Mouse (Mus musculus): ENCODE measurements around the gene Syvn1.
A peak's percentile ranks its signal among the peaks of the same experiment; 100 is the strongest.
"Not testable (repeated sequence)": the region's sequence is repeated elsewhere in the genome, so short reads cannot be mapped to it uniquely, and the experiment has no call there.

Gene Syvn1

DNA sequence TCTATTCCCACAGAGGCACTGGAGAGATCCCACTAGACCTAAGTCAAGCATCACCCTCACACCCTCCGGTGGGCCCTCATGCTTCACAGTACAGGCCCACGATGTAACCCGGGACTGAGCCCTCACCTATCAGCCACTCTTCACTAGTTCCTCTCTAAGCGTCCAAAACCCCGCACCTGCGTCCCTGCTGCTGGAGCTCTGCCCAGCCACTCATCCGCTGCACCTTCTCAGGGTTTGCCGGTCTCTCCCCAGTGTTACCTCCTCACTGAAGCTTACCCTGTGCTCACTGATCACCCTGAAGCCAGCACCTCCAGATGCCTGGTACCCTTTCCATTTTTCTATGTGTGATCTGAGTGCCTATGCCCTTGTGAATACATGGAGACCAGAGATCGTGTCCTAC lies 4.1 kb upstream of the Syvn1 start:
- DNase-seq, result no peak

DNA sequence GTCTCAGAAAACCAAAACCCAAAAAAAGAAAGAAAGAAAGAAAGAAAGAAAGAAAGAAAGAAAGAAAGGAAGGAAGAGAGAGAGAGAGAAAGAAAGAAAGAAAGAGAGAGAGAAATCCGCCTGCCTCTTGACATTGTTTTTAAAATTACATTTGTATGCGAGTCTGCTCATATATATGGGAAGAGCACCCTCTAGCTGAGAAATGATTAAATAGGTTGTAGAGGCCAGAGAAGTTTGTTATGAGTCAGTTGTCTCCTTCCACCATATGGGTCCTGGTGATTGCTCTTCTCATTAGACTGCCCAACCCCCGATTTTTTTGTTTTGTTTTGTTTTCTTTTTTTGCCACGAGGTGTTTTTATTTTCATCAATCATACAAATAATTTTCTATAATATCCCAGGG lies 2.3 kb upstream of the Syvn1 start:
- DNase-seq, result not testable (repeated sequence)

DNA sequence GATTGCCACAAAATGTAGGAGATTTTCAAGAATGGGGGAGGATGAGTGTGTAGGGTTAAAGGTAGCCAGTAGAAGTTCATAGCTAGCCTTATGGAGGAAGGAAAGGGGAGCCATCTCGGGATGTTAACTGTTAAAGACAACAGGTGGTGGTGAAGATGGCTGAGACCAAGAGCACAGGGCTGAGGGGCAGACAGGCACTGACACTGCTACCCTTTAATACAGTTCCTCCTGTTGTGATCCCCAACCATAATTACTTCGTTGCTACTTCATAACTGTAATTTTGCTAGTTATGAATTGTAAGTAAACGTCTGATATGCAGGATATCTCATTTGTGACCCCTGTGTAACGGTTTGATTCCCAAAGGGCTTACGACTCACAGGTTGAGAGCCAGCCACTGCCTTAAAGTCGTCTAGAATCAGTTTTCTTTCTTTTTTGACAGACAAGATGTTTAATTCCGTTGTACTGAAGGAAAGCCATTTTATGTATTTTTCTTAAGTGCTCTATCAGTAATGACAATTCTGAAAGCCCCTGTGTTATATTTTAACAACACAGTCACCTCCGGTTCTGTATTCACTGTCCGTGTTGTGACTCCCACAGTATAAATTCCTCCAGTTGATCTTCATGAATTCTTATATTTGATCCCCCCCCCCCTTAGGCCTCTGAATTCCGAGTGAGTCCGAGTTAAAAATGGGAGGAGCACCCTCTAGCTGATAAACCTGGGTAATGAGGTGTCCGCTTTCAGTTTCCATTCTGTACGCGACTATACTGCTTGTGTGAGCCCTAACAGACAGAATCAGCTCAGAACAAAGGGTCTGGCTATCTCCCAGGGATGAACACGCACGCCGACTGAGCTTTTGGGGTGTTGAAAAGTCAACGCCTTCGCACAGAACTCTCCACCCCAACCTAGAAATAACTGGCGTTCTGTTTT lies 746 bp upstream of the Syvn1 start:
- no peak for DNase-seq

DNA sequence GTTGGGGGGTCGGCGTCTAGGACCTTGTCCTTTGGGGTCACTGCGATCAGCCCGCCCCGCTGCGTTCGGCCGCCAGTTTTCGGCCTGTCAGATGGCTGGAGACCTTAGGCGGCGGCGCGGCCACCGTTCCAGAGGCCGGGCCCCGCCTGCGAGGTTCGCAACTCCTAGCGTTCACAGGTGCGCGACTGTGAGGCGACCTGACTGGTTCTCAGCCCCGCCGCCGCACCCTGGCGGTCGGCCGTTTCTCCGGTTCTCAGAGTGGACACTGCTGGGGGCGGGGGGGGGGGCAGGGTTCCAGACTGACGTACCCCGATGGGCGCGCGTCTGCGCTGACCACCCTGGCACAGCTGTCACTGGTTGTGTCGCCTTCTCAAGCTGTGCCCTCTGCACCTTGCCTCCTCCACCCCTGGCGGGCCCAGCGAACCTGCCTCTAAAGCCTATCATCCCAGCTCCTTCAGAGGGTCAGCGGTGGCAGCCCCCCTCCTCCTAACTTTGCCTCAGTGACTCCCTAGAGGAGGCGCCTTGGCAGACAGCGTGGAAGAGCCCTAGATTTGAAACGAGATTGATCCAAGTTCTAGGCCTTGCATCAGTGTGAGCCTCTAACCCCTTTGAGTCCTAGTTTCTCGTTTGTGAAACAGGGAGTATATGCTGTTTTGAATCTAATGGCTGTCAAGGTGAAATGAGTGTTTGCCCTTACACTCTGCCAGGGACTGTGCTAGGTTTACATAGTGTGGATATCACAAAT lies 950 bp downstream of the Syvn1 start:
- DNase-seq, result peak in 1 of 2 experiments; percentile 35

DNA sequence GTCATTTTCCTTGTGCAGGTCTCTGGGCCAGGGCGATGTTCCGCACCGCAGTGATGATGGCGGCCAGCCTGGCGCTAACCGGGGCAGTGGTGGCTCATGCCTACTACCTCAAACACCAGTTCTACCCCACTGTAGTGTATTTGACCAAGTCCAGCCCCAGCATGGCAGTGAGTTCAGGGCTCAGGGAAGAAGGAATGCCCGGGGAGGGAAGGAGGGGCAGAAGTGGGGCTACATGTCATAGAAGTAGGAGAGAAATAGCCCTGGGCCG lies 1.5 kb downstream of the Syvn1 start:
- no peak for DNase-seq

DNA sequence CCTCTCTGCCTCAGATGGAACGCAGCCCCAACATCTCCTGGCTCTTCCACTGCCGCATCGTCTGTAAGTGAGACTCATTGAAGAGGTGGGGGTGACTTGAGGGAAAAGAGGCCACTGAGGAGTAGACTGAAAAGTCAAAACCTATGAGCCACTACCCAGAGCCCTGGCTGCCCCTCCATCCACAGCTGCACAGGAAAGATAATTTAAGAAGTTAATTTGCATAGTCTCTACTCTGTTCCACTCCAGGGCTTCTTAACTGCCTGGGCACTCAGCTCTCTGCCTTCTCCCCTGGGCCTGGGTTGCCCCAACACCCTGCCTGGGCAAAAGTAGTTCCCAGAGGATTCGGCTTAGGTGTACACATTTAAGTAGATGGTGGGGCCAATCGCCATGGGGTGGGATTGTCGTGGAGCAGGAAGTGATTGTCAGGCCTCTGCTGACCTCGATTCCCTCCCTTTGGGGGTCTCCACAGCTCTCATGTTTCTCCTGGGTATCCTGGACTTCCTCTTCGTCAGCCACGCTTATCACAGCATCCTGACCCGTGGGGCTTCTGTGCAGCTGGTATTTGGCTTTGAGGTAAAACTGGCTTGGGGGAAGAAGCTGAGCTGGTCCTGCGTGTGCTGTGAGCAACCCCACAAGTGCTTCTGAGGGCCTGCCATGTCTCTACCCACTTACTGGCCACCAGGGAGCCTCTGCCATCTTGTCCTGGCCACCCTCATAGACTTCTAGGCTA lies 2.5 kb downstream of the Syvn1 start:
- peak; percentile 71 to 72 for DNase-seq

DNA sequence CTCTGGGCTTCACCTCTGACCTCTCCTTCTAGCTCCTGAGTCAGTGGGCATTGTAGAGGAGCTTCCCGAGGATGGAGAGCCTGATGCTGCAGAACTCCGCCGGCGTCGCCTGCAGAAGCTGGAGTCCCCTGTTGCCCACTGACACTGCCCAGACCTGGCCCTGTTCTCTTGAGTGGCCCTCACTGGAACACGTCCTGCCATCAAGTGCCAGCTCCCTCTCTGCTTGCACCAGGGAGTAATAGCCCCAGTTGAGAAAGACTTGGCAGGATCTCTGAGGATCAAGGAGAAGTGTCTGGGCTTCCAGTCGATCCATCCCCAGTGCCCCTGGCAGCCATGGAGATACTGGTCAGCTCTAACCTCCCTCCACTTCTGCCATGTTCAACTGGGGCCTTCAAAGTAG lies 6.1 kb downstream of the Syvn1 start:
- DNase-seq, result no peak

DNA sequence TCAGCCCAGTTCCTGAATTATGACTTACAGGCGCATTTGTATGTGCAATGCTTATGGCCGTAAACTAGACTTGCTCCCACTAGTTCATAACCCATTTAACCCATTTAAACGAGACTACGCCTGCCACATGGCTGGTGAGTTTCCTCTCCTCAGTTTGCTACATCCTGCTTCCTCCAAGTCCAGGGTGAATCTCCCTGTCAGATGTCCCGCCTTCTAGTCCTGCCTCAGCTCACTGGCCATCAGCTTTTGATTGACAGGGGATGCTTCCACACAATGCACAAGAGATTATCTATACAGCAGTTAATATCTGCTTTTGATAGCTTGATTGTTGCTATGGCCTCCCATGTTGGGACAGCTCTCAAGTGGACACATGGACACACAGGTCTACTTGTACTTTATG lies 7.9 kb downstream of the Syvn1 start:
- no peak for DNase-seq

DNA sequence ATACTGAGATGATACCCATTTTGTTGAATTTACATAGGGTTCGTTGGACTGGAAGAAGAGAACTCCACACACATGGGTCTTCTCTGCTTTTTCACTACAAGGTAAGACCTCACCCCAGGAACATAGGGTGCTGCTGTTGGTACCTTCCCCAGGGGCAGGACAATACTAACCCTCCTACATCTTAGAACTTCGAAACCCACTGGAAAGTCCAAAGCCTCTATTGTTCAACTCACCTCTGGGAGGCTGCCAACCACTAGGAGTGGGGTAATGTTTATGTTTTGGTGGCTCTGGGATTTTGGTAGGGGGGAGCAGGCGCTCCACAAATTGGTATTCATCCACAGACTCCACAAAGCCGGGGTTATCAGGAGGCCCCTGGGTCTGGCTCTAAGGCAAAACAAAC lies 10.3 kb downstream of the Syvn1 start:
- DNase-seq, result no peak

DNA sequence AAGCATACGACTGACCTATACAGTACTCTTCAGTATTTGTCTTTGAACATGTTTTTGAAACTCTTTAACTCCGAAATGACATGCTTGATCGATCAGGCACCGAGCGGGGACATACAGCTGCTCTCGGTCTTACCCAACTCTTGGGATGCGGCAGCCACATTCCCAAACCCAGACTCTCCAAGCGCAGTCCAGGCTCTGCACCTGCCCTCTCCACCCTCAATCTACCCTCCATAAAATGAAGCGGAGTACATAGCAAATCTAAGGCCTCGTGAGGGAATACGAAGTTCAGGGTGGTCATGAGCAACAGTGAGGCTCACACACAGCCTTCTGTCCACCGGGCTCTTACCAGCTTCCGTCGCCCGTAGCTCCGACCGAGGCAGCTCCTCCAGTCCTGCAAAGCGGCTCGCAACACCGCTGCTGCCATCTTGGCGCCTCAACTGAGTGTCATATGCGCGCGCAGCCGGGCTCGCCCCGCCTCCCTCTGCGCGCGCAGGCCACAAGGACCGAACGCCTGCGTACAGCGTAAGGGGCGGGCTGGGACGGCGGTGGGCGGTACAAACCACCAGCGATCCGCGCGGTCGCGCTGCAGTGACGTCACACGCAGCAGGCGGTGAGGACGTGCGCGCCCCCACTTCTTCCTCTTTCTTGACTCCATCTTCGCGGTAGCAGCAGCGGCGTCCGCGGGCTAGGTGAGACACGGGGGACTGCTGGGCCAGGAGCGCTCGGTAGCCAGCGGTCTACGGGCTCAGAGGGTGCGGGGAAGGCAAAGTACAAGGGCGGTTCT lies 11.1 kb downstream of the Syvn1 start, which contains the start of the genes Mrpl49 and Fau:
Gene Mrpl49 (minus strand): TSS at position 473 of the 784 bp plus-strand sequence.
Gene Fau (plus strand): TSS at position 532 of the 784 bp plus-strand sequence.
- peak; percentile 99 for DNase-seq

DNA sequence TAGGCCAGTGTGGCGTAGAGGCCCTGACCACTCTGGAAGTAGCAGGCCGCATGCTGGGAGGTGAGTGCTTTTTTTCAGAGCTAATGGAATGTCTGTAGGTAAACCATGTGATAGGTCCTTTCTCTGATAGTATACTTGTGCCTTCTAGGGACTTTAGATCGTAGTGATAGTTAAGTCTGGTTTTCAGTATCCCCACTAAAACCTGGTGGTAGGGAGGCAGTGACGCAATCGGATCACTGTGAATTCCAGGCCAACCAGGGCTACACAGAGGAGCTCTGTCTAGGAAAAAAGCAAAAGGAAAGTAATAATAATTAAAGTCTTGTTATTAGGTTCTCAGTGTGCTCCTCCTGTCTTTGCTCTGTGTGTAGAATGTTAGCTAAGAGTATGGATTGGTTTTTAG lies 12.1 kb downstream of the Syvn1 start:
- DNase-seq, result no peak

DNA sequence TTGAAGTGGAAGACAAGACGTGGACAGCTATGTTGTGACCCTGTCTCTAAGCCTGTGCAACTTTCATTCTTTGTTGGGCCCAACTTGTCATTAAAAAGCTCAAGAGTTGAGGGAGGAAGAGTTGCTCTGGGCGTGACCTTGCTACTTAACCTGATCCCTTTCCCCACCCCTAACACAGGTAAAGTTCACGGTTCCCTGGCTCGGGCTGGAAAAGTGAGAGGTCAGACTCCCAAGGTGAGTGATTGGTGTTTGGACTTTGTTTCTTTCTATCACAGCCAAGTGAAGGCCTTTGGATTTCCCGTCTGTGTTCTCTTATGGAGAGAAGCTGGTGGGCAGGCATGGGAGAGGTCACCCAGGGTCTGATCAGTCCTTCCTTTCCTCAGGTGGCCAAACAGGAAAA lies 12.6 kb downstream of the Syvn1 start:
- no peak for DNase-seq

DNA sequence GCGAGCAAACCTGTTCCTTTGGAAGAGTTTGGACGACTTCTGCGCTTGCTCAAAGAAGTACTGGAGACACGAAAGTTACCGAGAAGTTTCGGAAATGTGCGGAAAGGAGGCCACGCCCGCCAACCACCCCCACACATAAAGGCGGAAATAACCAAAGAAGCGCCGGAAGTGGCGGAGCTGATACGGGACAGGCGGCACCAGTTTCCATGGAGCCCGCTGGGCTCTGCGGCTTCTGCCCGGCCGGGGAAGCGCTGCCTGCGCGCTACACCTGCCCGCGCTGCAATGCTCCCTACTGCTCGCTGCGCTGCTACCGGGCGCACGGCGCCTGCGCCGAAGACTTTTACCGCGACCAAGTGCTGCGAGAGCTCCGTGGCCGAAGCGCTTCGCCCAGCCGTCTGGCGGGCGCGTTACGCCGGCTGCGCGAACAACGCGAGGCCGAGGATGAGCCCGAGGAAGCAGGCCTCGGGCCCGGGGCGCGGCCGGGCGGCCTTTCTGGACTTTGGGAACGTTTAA lies 14.7 kb downstream of the Syvn1 start, which contains the start of gene Znhit2:
Gene Znhit2 (plus strand): TSS at position 172 of the 513 bp plus-strand sequence.
- peak; percentile 93 to 95 for DNase-seq

DNA sequence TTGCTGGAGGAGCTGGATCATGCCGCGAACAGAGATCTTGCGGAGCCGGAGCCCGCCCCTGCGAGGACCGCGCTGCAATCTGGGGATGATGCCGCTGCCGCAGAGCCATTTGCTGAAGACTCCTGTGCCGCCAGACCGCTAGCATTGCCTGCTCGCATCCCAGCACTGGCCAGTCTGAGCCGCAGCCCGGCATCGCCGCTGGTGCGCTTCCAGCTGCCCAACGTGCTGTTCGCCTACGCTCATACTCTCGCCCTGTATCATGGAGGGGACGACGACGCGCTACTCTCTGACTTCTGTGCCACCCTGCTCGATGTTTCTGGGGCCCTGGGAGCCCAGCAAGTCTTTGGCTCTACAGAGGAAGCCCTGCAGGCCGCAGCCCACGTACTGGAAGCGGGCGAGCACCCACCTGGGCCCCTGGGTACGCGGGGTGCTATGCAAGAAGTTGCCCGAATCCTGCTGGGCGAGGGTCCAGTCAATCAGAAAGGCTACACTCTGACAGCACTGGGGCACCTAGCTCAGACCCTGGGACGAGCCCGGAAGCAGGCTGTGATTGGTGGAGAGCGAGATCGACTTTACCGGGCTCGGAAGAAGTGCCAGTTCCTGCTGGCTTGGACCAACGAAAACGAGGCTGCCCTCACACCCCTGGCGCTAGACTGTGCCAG lies 15.4 kb downstream of the Syvn1 start:
- DNase-seq, result peak; percentile 50 to 55

DNA sequence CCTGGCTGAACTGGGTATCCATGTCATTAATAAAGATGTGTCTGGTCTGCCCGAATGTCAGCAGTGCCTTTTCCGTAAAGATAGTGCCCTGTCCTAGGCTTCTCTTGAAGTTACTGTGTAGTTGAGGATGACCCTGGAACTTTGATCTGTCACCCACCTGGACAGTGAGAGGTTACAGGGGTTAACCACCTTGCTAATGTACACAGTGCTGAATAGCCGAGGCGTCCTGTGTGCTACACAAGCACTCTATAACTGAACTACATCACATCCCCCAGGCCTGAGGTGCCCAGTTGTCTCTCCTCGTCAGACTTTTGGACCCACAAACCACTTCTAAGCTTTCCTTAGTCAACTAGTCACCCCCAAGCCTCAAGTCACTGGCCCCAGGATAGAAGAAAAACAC lies 16.0 kb downstream of the Syvn1 start:
- no peak for DNase-seq

DNA sequence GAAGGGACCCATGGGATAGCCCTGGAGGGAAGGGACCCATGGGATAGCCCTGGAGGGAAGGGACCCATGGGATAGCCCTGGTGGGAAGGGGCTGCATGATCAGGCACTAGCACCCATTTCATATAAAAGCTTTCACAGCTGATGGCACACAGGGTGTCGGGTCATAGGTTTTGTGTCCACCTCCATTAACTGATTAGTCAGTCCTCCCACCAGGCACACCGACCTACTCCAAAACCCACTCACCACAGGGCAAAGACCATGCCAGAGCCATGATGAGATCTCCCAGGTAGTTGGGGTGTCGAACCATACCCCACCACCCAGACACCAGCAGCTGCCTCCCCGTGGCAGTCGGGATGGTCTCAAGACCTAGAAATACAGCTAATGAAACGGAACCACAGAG lies 16.7 kb downstream of the Syvn1 start:
- no peak for DNase-seq

DNA sequence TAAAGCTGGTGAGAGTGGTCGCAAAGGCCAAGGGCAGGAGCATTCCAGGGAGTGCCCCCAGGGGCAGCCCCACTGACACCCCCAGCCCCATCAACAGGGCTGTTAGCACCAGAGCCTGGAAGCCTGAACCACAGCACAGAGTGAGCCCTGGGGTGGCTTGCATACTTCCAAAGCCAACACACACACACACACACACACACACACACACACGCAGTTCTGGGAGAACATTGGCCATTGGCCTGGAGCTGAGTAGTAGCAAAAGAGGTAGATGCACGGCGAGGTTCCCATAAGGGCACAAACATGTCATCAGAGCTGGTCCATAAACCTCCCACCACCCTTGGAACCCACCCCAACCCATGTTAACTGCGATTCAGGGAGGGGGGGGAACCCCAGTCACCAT lies 20.2 kb downstream of the Syvn1 start:
- no peak for DNase-seq

DNA sequence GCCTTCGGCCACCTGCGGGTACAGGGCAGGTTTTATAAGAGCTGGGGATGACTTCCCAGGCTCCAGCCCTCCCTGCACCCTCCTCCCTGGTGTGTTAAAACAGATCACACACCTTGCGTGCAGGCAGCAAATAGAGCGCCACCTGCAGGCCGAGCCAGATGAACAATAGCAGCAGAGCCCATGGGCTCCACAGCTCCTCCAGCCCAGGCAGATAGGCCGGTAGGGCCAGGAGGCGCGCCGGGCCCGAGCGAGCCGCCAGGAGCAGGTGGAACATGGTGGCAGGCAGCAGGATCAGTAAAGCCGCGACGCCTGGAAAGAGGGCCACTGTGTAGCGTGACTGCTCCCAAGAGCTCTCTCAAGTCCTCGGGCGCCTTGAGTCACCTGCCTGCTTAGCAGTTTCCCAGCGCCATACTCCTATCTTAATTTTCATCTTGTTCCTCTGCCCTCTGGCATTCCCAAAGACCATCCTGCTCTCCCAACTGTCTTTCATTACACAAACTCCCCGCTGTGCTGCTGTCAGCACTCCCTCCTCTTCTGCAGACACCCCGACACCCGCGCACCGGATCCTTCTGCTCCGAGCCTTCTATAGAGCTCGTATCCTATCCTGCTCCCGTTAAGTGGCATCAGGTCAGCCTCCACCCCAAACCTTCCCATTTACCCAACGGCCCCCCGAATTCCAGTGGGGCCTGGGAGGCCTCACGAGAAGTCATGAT lies 20.8 kb downstream of the Syvn1 start:
- DNase-seq, result peak; percentile 91

DNA sequence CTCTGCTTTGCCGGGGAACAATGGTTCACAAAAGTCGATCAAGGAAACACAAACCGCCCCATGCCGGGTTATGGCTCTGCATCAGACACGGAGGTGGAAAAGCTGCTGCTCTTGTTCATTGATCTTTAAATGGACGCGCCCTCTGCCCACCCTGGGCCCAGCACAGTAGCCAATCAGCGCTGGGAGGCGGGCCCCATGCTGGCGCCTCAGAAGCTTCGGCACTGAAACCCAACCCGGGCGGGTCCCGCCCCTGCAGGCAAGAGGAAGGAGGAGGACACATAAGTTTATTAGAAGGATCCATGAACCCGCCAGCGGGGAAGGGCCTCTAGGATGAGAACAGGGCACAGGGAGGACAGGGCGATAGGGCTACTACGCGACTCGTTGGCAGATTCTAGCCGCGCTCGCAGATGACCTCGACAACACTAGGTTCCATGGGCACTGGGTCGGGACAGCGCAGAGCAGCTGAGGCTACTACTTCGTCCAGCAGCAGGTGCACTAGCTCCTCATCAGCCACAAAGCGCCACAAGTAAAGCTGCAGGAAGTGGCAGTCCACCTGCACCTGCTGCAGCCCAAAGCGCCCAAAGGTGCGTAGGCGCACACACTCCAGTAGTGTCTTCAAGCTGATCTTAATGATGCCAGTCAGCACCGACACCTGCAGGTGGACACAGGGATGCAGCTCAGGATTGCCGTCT lies 21.5 kb downstream of the Syvn1 start, which contains the start of gene Tm7sf2:
Gene Tm7sf2 (minus strand): TSS at position 650 of the 692 bp plus-strand sequence.
- DNase-seq, result peak; percentile 86

DNA sequence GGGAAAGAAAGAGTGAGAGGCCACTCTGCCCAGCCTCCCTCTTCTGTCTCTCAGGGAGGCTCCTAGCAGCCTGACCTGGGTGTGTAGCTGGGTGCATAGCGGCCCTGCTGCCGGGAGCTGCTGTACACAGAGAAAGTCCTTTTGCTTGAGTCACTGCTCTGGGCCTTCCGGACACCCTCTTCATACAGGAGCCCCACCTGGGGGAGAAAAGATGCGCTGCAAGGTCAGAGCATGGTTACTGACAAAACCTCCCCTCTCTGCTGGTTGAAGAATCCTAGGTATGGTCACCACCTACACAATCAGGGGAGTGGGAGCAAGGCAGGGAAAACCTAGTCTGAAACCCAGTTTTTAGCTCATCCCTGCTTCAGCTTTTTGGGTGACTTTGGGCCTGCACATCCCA lies 22.6 kb downstream of the Syvn1 start:
- peak; percentile 50 to 54 for DNase-seq
